Comparison of ENCODE assay signal across 8 mouse cellular contexts in the genomic region with DNA sequence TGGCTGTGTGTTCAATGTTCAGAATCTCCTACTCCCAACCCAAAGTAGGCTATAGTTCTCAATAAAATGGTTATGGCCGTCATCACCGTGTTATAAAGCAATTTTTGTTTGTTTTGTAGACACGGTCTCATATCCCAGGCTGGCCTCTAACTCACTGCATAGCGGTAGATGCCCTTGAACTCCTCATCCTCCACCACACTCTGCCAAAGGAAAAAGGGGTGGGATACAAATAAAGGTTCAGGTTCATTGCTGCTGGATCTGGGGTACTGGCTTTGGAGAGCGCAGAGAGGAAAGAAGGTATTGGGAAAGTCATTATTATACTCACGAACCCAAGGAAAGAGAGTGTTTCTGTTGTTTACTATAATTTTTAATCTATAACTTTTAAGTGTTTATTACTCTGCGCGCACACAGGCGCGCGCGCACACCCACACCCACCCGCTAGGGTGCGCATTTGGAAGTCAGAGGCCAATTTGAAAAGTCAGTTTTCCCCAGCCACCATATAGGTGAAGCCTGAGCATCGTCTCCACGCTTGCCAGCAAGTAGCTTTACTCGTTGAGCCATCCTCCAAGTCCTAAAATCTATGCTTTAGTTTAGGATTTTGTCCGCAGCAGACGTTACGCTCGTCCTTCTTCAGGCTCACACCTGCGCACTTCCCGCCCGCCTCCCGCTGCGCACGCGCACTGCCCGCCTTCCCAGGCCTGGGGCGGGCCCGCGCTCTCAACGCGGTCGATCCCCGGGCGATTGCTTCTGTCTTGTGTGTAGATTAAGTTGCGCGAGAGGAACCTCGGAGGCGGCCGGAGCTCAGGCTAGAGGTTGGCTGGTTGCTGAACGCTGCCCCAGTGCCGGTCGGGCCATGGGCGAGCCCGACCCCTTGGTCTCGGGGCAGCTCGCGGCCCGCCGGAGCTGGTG. TPM values are rescaled to one million over a fixed set of nuclear protein-coding genes. Genes with fewer than 3 reads are reported as not detected.
A peak's percentile ranks its signal among the peaks of the same experiment; 100 is the strongest.
DNase-seq lines count a peak whose midpoint lies in the region; ATAC-seq lines count a peak whose summit lies in the region.

A gene (plus strand): TSS at position 676 of the 909 bp plus-strand sequence.
A gene (plus strand): TSS at position 762 of the 909 bp plus-strand sequence.

- H3K4me3 ChIP-seq in lung, embryonic 16.5 days (ENCODE audit: low read length): peak within 1 kb of the TSS; percentile 95

- H3K27me3 ChIP-seq in lung, embryonic 16.5 days (ENCODE audit: control insufficient read depth, insufficient read depth, low read depth, low read length): no peaks in the 10 kb centered on the region

- peak within 1 kb of the TSS; percentile 71 for H3K4me2 ChIP-seq in lung, embryonic 16.5 days (ENCODE audit: low read depth, low read length)

- DNase-seq in MEL-GATA-1-ER (ENCODE audit: extremely low read depth, low read depth): peak; percentile 80
- peak; percentile 91 for DNase-seq in cerebellum, adult 8-10 months
- DNase-seq in forelimb bud, embryonic 11.5 days (ENCODE audit: low read depth, low spot score): peak; percentile 95
- peak; percentile 79 for DNase-seq in layer of hippocampus, adult 9-10 months (ENCODE audit: low spot score)
- DNase-seq in ovary, postnatal 10 days (ENCODE audit: low spot score): peak; percentile 88
- DNase-seq in thymus, postnatal 10 days (ENCODE audit: low spot score in 2 of 2): peak; percentile 88 to 96

- H3K9me3 ChIP-seq in lung, embryonic 16.5 days (ENCODE audit: control insufficient read depth, low read length): no peaks in the 10 kb centered on the region

- H3K4me1 ChIP-seq in lung, embryonic 16.5 days (replicated peaks; ENCODE audit: control insufficient read depth, insufficient read depth, low read length): peaks cover 14% of the 10 kb centered on the region

- peak; percentile 90 to 91 for ATAC-seq in hematopoietic stem cell, adult 5-6 weeks (replicated peaks in 1 of 2; ENCODE audit: insufficient read depth in 1 of 2, low FRiP score in 2 of 2, low TSS enrichment in 1 of 2, low read depth in 1 of 2, poor library complexity in 2 of 2, severe bottlenecking in 2 of 2)
- peak; percentile 97 for ATAC-seq in lung, embryonic 16.5 days (ENCODE audit: low read depth)

- no peaks in the 10 kb centered on the region for H3K36me3 ChIP-seq in lung, embryonic 16.5 days (ENCODE audit: control insufficient read depth, insufficient read depth, low read length)

- WGBS in lung, embryonic 16.5 days: 2% methylated on average over 52 of the region's 52 CpGs

- peak within 1 kb of the TSS; percentile 97 for H3K27ac ChIP-seq in lung, embryonic 16.5 days (ENCODE audit: low read length)

- H3K9ac ChIP-seq in lung, embryonic 16.5 days (ENCODE audit: low read length): peak within 1 kb of the TSS; percentile 98

RNA-seq across cellular contexts. Expression of the first gene that starts in this region (rescaled TPM):
- total RNA-seq in hematopoietic stem cell, adult 5-6 weeks (2017): 50.9 and 51.8 TPM in 2 replicates
- 61.6 and 67.9 TPM in 2 replicates for polyA plus RNA-seq in lung, embryonic 16.5 days (2015; fragmentation: Nextera tagmentation; extraction: Ambion mirVana)

RNA-seq across cellular contexts. Expression of the second gene that starts in this region (rescaled TPM):
- 9.5 and 11.9 TPM in 2 replicates for total RNA-seq in hematopoietic stem cell, adult 5-6 weeks (2017)
- 2.4 and 3.3 TPM in 2 replicates for polyA plus RNA-seq in lung, embryonic 16.5 days (2015; fragmentation: Nextera tagmentation; extraction: Ambion mirVana)

Comparison
In these comparisons a context has a peak if more than half of its experiments do, and no peak if none do; other contexts are left out.
1. Peak in every context shown above with its lines: DNase-seq, ATAC-seq, H3K4me3 ChIP-seq and H3K27ac ChIP-seq.